Mouse (Mus musculus): ENCODE measurements at regions not wholly inside any gene's neighbourhood (a gene's known extent, or its start where the extent isn't known, plus 50 kb on each side); places are given as distances from the start of the nearest gene placed in this dataset.

GRCm38 (mm10) chr15:14696481-14696880 is 1523.0 kb upstream of the Cdh6 start:
- no peak overlapping the region for H3K4me3 ChIP-seq (replicated peaks in 1 of 3; ENCODE audit: low read depth in 2 of 3, low read length in 2 of 3, poor library complexity in 1 of 3)
- H3K27ac ChIP-seq (ENCODE audit: insufficient read depth, low read depth) = no peak overlapping the region
- no peaks in the 10 kb centered on the region for H3K79me2 ChIP-seq (replicated peaks; ENCODE audit: control insufficient read depth, extremely low read depth, insufficient read depth, poor library complexity, severe bottlenecking)

GRCm38 (mm10) chr15:14689141-14689540 is 1515.7 kb upstream of the Cdh6 start:
- in situ Hi-C loops (cut with MboI; ENCODE audit: low pct_ligation_motif_present, low pct_unique_long_range_greater_than_20kb, low sequenced_read_pairs) = no loop called here
- H3K4me2 ChIP-seq (ENCODE audit: insufficient read depth, low read depth, poor library complexity, severe bottlenecking) = no peak overlapping the region
- DNase-seq (ENCODE audit: extremely low read depth) = no peak

More at GRCm38 (mm10) chr15:14696481-14696880, 1523.0 kb upstream of the Cdh6 start:
- Histone ChIP-seq H3K9me3 (replicated peaks; ENCODE audit: low read length) (peaks cover 28% of the 10 kb centered on the region), H3K4me2 (ENCODE audit: insufficient read depth, low read depth, poor library complexity, severe bottlenecking) (no peak overlapping the region), H3K9ac (ENCODE audit: insufficient read depth, low read depth) (no peak overlapping the region), H3K27me3 (replicated peaks) (no peaks in the 10 kb centered on the region), H3K36me3 (replicated peaks in 1 of 2; ENCODE audit: control insufficient read depth in 1 of 2, insufficient read depth in 1 of 2, low read length in 1 of 2) (no peaks in the 10 kb centered on the region), H3K4me1 (ENCODE audit: control insufficient read depth in 1 of 2, insufficient read depth in 2 of 2) (no peaks in the 10 kb centered on the region)
- TF ChIP-seq ELF1 (IDR thresholded peaks at IDR 0.05; ENCODE audit: low read depth, low read length) (no peak), SIN3A (IDR thresholded peaks at IDR 0.05; ENCODE audit: low read length) (no peak), MXI1 (IDR thresholded peaks at IDR 0.05; ENCODE audit: low read depth, low read length) (no peak), MAX (IDR thresholded peaks at IDR 0.05; ENCODE audit: low read length) (no peak), CHD2 (IDR thresholded peaks at IDR 0.05; ENCODE audit: low read length) (no peak), RAD21 (IDR thresholded peaks at IDR 0.05; ENCODE audit: low read depth, low read length) (no peak), USF1 (IDR thresholded peaks at IDR 0.05; ENCODE audit: low read depth, low read length) (no peak), USF2 (conservative IDR thresholded peaks at IDR 0.05; ENCODE audit: low read depth, low read length) (no peak), ZNF384 (IDR thresholded peaks at IDR 0.05; ENCODE audit: low read depth, low read length) (no peak), MAFK (IDR thresholded peaks at IDR 0.05; ENCODE audit: insufficient replicate concordance, low read length) (no peak), MYC (IDR thresholded peaks at IDR 0.05; ENCODE audit: low read depth, low read length) (no peak), POLR2AphosphoS2 (IDR thresholded peaks at IDR 0.05; ENCODE audit: low read depth, low read length) (no peak)
- no peak for DNase-seq (ENCODE audit: extremely low read depth)
- in situ Hi-C loops (cut with MboI; ENCODE audit: low pct_ligation_motif_present, low pct_unique_long_range_greater_than_20kb, low sequenced_read_pairs) (no loop called here), dilution Hi-C loops (cut with MboI; ENCODE audit: extremely low pct_ligation_motif_present, extremely low pct_unique_long_range_greater_than_20kb, low sequenced_read_pairs) (no loop called here)

GRCm38 (mm10) chr15:14642291-14642690 is 1468.8 kb upstream of the Cdh6 start:
- H3K27me3 ChIP-seq (replicated peaks) = no peaks in the 10 kb centered on the region
- no peak overlapping the region for H3K4me3 ChIP-seq (replicated peaks in 1 of 3; ENCODE audit: low read depth in 2 of 3, low read length in 2 of 3, poor library complexity in 1 of 3)
- no peak for TF ChIP-seq JUN (IDR thresholded peaks at IDR 0.05; ENCODE audit: insufficient read depth, low read depth, low read length)
- no peak for TF ChIP-seq JUND (conservative IDR thresholded peaks at IDR 0.05; ENCODE audit: low read depth, low read length)
- TF ChIP-seq RCOR1 (conservative IDR thresholded peaks at IDR 0.05; ENCODE audit: low read depth, low read length) = no peak
- TF ChIP-seq USF1 (IDR thresholded peaks at IDR 0.05; ENCODE audit: low read depth, low read length) = no peak
- no peak for TF ChIP-seq MAFK (IDR thresholded peaks at IDR 0.05; ENCODE audit: insufficient replicate concordance, low read length)
- TF ChIP-seq MAZ (IDR thresholded peaks at IDR 0.05; ENCODE audit: low read depth, low read length) = no peak
- TF ChIP-seq ZMIZ1 (IDR thresholded peaks at IDR 0.05; ENCODE audit: low read depth, low read length) = no peak
- no peak for TF ChIP-seq ZNF384 (IDR thresholded peaks at IDR 0.05; ENCODE audit: low read depth, low read length)
- no peak for TF ChIP-seq E2F4 (IDR thresholded peaks at IDR 0.05; ENCODE audit: insufficient replicate concordance, low read depth, low read length)
- no peak for TF ChIP-seq ZKSCAN1 (IDR thresholded peaks at IDR 0.05; ENCODE audit: borderline replicate concordance, low read depth, low read length)
- no peak for TF ChIP-seq NRF1 (IDR thresholded peaks at IDR 0.05; ENCODE audit: low read depth, low read length)
- TF ChIP-seq TCF12 (IDR thresholded peaks at IDR 0.05; ENCODE audit: low read depth, low read length) = no peak
- no peak for TF ChIP-seq GABPA (IDR thresholded peaks at IDR 0.05; ENCODE audit: insufficient replicate concordance, low read depth, low read length)
- TF ChIP-seq CHD1 (IDR thresholded peaks at IDR 0.05; ENCODE audit: low read depth, low read length) = no peak
- no peak for TF ChIP-seq SMC3 (IDR thresholded peaks at IDR 0.05; ENCODE audit: low read depth, low read length)
- TF ChIP-seq MXI1 (IDR thresholded peaks at IDR 0.05; ENCODE audit: low read depth, low read length) = no peak
- H3K27ac ChIP-seq (ENCODE audit: insufficient read depth, low read depth) = no peak overlapping the region
- peaks cover 28% of the 10 kb centered on the region for H3K9me3 ChIP-seq (replicated peaks; ENCODE audit: low read length)
- H3K9ac ChIP-seq (ENCODE audit: insufficient read depth, low read depth) = no peak overlapping the region
- H3K4me2 ChIP-seq (ENCODE audit: insufficient read depth, low read depth, poor library complexity, severe bottlenecking) = no peak overlapping the region
- in situ Hi-C loops (cut with MboI; ENCODE audit: low pct_ligation_motif_present, low pct_unique_long_range_greater_than_20kb, low sequenced_read_pairs) = no loop called here
- no peaks in the 10 kb centered on the region for H3K36me3 ChIP-seq (replicated peaks in 1 of 2; ENCODE audit: control insufficient read depth in 1 of 2, insufficient read depth in 1 of 2, low read length in 1 of 2)
- DNase-seq (ENCODE audit: extremely low read depth) = no peak
- H3K79me2 ChIP-seq (replicated peaks; ENCODE audit: control insufficient read depth, extremely low read depth, insufficient read depth, poor library complexity, severe bottlenecking) = no peaks in the 10 kb centered on the region
- dilution Hi-C loops (cut with MboI; ENCODE audit: extremely low pct_ligation_motif_present, extremely low pct_unique_long_range_greater_than_20kb, low sequenced_read_pairs) = no loop called here
- no peaks in the 10 kb centered on the region for H3K4me1 ChIP-seq (ENCODE audit: control insufficient read depth in 1 of 2, insufficient read depth in 2 of 2)

More at GRCm38 (mm10) chr15:14689141-14689540, 1515.7 kb upstream of the Cdh6 start:
- Histone ChIP-seq H3K9me3 (replicated peaks; ENCODE audit: low read length) (peaks cover 28% of the 10 kb centered on the region), H3K27ac (ENCODE audit: insufficient read depth, low read depth) (no peak overlapping the region), H3K4me1 (ENCODE audit: control insufficient read depth in 1 of 2, insufficient read depth in 2 of 2) (no peaks in the 10 kb centered on the region), H3K9ac (ENCODE audit: insufficient read depth, low read depth) (no peak overlapping the region), H3K4me3 (replicated peaks in 1 of 3; ENCODE audit: low read depth in 2 of 3, low read length in 2 of 3, poor library complexity in 1 of 3) (no peak overlapping the region), H3K27me3 (replicated peaks) (no peaks in the 10 kb centered on the region), H3K79me2 (replicated peaks; ENCODE audit: control insufficient read depth, extremely low read depth, insufficient read depth, poor library complexity, severe bottlenecking) (no peaks in the 10 kb centered on the region), H3K36me3 (replicated peaks in 1 of 2; ENCODE audit: control insufficient read depth in 1 of 2, insufficient read depth in 1 of 2, low read length in 1 of 2) (no peaks in the 10 kb centered on the region)
- no peak for TF ChIP-seq USF1 (IDR thresholded peaks at IDR 0.05; ENCODE audit: low read depth, low read length)
- no peak for TF ChIP-seq ZC3H11A (IDR thresholded peaks at IDR 0.05; ENCODE audit: low read depth, low read length)
- TF ChIP-seq CHD2 (IDR thresholded peaks at IDR 0.05; ENCODE audit: low read length) = no peak
- no peak for TF ChIP-seq GABPA (IDR thresholded peaks at IDR 0.05; ENCODE audit: insufficient replicate concordance, low read depth, low read length)
- no peak for TF ChIP-seq MAFK (IDR thresholded peaks at IDR 0.05; ENCODE audit: insufficient replicate concordance, low read length)
- no peak for TF ChIP-seq EP300 (IDR thresholded peaks at IDR 0.05; ENCODE audit: low read length)
- dilution Hi-C loops (cut with MboI; ENCODE audit: extremely low pct_ligation_motif_present, extremely low pct_unique_long_range_greater_than_20kb, low sequenced_read_pairs) = no loop called here
